Mouse (Mus musculus): Measurements from ENCODE around the gene Ptk7. TPM values are rescaled to one million over a fixed set of nuclear protein-coding genes. Genes with fewer than 3 reads are reported as not detected.

Ptk7 gene
- polyA plus RNA-seq, 1 experiment from 2014 or later = 32.5 TPM

GRCm38 (mm10) chr17:46618394-46618768 lies 10.9 kb downstream of the Ptk7 start:
- peaks cover 70% of the 10 kb centered on the region for H3K4me1 ChIP-seq
- no peak for ATAC-seq
- H3K9ac ChIP-seq = peak overlapping the region; percentile 55; the same call in 1 of the 2 replicates
- 0 out of 2 replicates have a peak overlapping the region, but pooled peaks have one; percentile 3 for H3K4me3 ChIP-seq
- 7% methylated on average over 6 of the region's 6 CpGs for WGBS
- H3K27ac ChIP-seq = peak overlapping the region; percentile 86
- H3K4me2 ChIP-seq = peak overlapping the region; percentile 46
- H3K27me3 ChIP-seq = no peaks in the 10 kb centered on the region
- no peaks in the 10 kb centered on the region for H3K9me3 ChIP-seq (replicated peaks)
- H3K36me3 ChIP-seq (ENCODE audit: poor library complexity, severe bottlenecking) = no peaks in the 10 kb centered on the region

GRCm38 (mm10) chr17:46617799-46618198 lies 11.5 kb downstream of the Ptk7 start:
- no peak for ATAC-seq
- 53% methylated on average over 12 of the region's 12 CpGs for WGBS
- peak overlapping the region; percentile 86; the same call in 1 of the 2 replicates for H3K27ac ChIP-seq
- 0 out of 2 replicates have a peak overlapping the region, but pooled peaks have one; percentile 3 for H3K4me3 ChIP-seq
- H3K9me3 ChIP-seq (replicated peaks) = no peaks in the 10 kb centered on the region
- H3K4me2 ChIP-seq = peak overlapping the region; percentile 46
- H3K9ac ChIP-seq = peak overlapping the region; percentile 55; the same call in 1 of the 2 replicates
- peaks cover 70% of the 10 kb centered on the region for H3K4me1 ChIP-seq
- no peaks in the 10 kb centered on the region for H3K36me3 ChIP-seq (ENCODE audit: poor library complexity, severe bottlenecking)
- H3K27me3 ChIP-seq = no peaks in the 10 kb centered on the region

DNA sequence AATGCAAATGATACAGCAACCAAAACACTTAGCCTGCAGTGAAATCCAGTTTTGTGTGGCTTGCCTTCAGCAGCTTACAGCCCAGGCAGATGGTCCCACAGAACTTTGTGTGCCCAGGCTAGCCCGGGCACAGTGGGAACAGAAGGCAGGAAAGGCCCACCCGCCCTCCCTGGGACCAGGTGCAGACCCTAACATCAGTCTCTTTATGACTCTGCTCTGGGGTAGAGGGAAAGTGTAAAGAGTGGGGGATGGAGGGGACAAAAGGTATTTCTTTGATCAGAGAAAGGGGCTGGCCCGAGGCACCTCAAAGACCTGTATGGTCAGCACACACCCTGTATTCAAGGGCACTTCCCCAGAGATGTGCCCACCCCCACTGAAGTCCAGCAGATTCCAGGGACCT lies 16.1 kb downstream of the Ptk7 start:
- Histone ChIP-seq H3K27me3 (no peaks in the 10 kb centered on the region), H3K9me3 (replicated peaks) (no peaks in the 10 kb centered on the region), H3K9ac (peak overlapping the region; percentile 21; the same call in 1 of the 2 replicates), H3K4me3 (no peak overlapping the region), H3K4me2 (no peak overlapping the region), H3K4me1 (peaks cover 49% of the 10 kb centered on the region), H3K36me3 (ENCODE audit: poor library complexity, severe bottlenecking) (no peaks in the 10 kb centered on the region; the same call in 1 of the 2 replicates), H3K27ac (peak overlapping the region; percentile 35)
- 31% methylated on average over 3 of the region's 3 CpGs for WGBS
- no peak for ATAC-seq

DNA sequence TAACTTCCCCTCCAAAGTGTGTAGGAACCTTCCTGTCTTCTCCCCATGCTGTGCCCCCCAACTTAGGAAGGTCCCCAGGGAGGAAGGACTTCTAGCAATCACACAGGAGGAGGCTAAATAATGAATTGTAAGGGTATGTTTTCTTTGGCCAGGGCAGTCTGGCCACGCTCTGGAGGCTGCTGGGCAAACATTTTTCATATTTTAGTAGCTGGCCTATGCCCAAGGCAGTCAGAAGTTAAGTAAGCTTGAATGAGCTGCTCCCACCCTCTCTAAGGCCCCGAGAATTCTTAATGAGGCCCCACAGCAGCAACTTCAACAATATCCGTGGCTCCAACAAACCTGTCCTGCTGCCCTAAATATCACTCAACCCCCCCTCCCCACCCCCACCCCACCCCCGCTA lies 16.5 kb downstream of the Ptk7 start:
- ATAC-seq = no peak
- 20% methylated on average over 4 of the region's 4 CpGs for WGBS
- Histone ChIP-seq H3K36me3 (ENCODE audit: poor library complexity, severe bottlenecking) (no peaks in the 10 kb centered on the region; the same call in 1 of the 2 replicates), H3K9ac (no peak overlapping the region), H3K4me2 (no peak overlapping the region), H3K9me3 (replicated peaks) (no peaks in the 10 kb centered on the region), H3K4me3 (no peak overlapping the region), H3K4me1 (peaks cover 49% of the 10 kb centered on the region), H3K27ac (peak overlapping the region; percentile 20; the same call in 1 of the 2 replicates), H3K27me3 (no peaks in the 10 kb centered on the region)

DNA sequence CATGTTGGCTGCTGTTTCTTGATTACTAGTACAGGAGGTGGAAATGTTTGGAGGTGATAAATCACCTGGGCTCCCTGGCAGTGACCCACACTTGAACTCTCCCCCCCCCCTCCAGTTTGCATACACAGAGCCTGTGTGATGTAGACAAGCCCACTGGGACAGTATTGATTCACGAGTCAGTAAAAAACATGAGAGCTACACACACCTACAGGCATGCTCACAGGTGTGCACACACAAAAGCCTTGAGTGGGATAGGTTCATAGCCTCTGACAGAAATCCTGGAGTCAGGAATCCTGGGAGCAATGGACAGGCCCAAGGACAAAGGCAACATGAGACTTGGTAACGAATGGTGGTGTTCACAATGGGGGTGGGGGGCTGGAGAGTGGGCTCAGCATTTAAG lies 17.1 kb downstream of the Ptk7 start:
- Histone ChIP-seq H3K4me1 (peaks cover 45% of the 10 kb centered on the region), H3K4me3 (no peak overlapping the region), H3K27me3 (no peaks in the 10 kb centered on the region), H3K9ac (no peak overlapping the region), H3K27ac (no peak overlapping the region), H3K4me2 (no peak overlapping the region), H3K36me3 (ENCODE audit: poor library complexity, severe bottlenecking) (no peaks in the 10 kb centered on the region; the same call in 1 of the 2 replicates), H3K9me3 (replicated peaks) (no peaks in the 10 kb centered on the region)
- ATAC-seq = no peak
- WGBS = 73% methylated on average over 2 of the region's 2 CpGs

- H3K27me3 ChIP-seq = no peaks in the 10 kb centered on the region
- no peak overlapping the region for H3K4me3 ChIP-seq
- no peak overlapping the region for H3K27ac ChIP-seq
- no peaks in the 10 kb centered on the region; the same call in 1 of the 2 replicates for H3K36me3 ChIP-seq (ENCODE audit: poor library complexity, severe bottlenecking)
- H3K4me2 ChIP-seq = no peak overlapping the region
- no peak overlapping the region for H3K9ac ChIP-seq
- WGBS = 95% methylated on average over 6 of the region's 6 CpGs
- peaks cover 43% of the 10 kb centered on the region for H3K4me1 ChIP-seq
- H3K9me3 ChIP-seq (replicated peaks) = no peaks in the 10 kb centered on the region
- no peak for ATAC-seq
Measured at GRCm38 (mm10) chr17:46611316-46611715, 18.0 kb downstream of the Ptk7 start.

GRCm38 (mm10) chr17:46609721-46610514 lies 19.4 kb downstream of the Ptk7 start:
- no peak overlapping the region for H3K4me3 ChIP-seq
- no peaks in the 10 kb centered on the region for H3K9me3 ChIP-seq (replicated peaks)
- no peaks in the 10 kb centered on the region; the same call in 1 of the 2 replicates for H3K36me3 ChIP-seq (ENCODE audit: poor library complexity, severe bottlenecking)
- no peaks in the 10 kb centered on the region for H3K27me3 ChIP-seq
- no peak overlapping the region for H3K4me2 ChIP-seq
- no peak overlapping the region for H3K9ac ChIP-seq
- WGBS = 57% methylated on average over 15 of the region's 15 CpGs
- H3K27ac ChIP-seq = no peak overlapping the region
- H3K4me1 ChIP-seq = peaks cover 52% of the 10 kb centered on the region
- ATAC-seq = no peak; the same call in 1 of the 2 replicates

DNA sequence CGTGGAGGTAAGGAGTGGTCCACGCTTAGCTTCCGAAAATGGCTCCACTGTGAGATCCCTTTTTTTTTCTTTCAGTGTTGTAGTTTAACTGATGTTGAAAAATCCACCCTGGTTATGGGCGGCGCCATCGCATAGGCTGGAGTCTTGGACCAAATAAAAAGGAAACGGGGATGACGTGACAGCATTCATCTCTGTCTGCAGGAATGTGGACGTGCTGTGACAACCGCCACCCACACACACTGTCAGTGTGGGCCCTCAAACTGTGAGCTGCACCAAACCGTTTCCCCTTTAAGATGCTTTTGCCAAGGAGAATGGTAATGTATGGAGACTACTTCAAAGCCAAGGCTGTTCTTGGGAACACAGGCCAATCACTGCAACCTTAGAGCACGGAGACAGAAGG lies 23.3 kb downstream of the Ptk7 start:
- no peaks in the 10 kb centered on the region; the same call in 1 of the 2 replicates for H3K36me3 ChIP-seq (ENCODE audit: poor library complexity, severe bottlenecking)
- no peak overlapping the region for H3K27ac ChIP-seq
- no peak for ATAC-seq
- peaks cover 37% of the 10 kb centered on the region for H3K4me1 ChIP-seq
- no peaks in the 10 kb centered on the region for H3K9me3 ChIP-seq (replicated peaks)
- no peak overlapping the region for H3K4me2 ChIP-seq
- no peak overlapping the region for H3K4me3 ChIP-seq
- no peak overlapping the region for H3K9ac ChIP-seq
- WGBS = 75% methylated on average over 12 of the region's 12 CpGs
- H3K27me3 ChIP-seq = no peaks in the 10 kb centered on the region

GRCm38 (mm10) chr17:46605126-46605525 lies 24.2 kb downstream of the Ptk7 start:
- Histone ChIP-seq H3K4me1 (peaks cover 34% of the 10 kb centered on the region), H3K27me3 (no peaks in the 10 kb centered on the region), H3K4me3 (no peak overlapping the region), H3K9me3 (replicated peaks) (no peaks in the 10 kb centered on the region), H3K27ac (peak overlapping the region; percentile 38), H3K9ac (no peak overlapping the region), H3K36me3 (ENCODE audit: poor library complexity, severe bottlenecking) (no peaks in the 10 kb centered on the region; the same call in 1 of the 2 replicates), H3K4me2 (no peak overlapping the region)
- ATAC-seq = no peak
- WGBS = 61% methylated on average over 5 of the region's 5 CpGs

- no peaks in the 10 kb centered on the region for H3K9me3 ChIP-seq (replicated peaks)
- ATAC-seq = no peak
- H3K9ac ChIP-seq = no peak overlapping the region
- no peaks in the 10 kb centered on the region for H3K27me3 ChIP-seq
- H3K4me3 ChIP-seq = no peak overlapping the region
- H3K27ac ChIP-seq = no peak overlapping the region
- H3K4me1 ChIP-seq = peaks cover 27% of the 10 kb centered on the region
- no peaks in the 10 kb centered on the region; the same call in 1 of the 2 replicates for H3K36me3 ChIP-seq (ENCODE audit: poor library complexity, severe bottlenecking)
- WGBS = 97% methylated on average over 4 of the region's 4 CpGs
- no peak overlapping the region for H3K4me2 ChIP-seq
Measured at GRCm38 (mm10) chr17:46603229-46603628, 26.1 kb downstream of the Ptk7 start.

DNA sequence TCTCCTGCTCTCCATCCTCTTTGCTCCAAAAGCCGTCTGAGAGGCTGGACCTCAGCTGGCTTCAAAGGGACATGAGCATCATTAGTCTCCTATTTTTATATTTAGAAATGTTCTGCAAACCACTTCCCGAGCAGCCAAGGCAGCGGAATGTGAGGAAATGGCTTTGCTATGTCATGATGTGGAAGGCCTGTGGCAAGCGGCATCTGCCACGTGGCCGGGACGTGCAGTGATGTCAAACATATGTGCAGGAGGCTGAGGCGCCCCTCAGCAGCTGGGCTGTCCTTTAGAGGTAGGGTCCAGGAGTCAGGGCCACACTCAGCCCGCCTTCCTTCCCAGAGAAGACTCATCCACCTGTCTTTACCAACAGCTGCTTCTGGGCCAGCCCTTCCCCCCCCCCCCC lies 27.1 kb downstream of the Ptk7 start:
- H3K27me3 ChIP-seq = no peaks in the 10 kb centered on the region
- WGBS = 87% methylated on average over 9 of the region's 9 CpGs
- no peak for ATAC-seq
- H3K4me1 ChIP-seq = peaks cover 19% of the 10 kb centered on the region
- no peaks in the 10 kb centered on the region for H3K9me3 ChIP-seq (replicated peaks)
- no peak overlapping the region for H3K4me3 ChIP-seq
- H3K4me2 ChIP-seq = no peak overlapping the region
- no peak overlapping the region for H3K27ac ChIP-seq
- H3K9ac ChIP-seq = no peak overlapping the region
- H3K36me3 ChIP-seq (ENCODE audit: poor library complexity, severe bottlenecking) = peaks cover under 1% of the 10 kb centered on the region; the same call in 1 of the 2 replicates

DNA sequence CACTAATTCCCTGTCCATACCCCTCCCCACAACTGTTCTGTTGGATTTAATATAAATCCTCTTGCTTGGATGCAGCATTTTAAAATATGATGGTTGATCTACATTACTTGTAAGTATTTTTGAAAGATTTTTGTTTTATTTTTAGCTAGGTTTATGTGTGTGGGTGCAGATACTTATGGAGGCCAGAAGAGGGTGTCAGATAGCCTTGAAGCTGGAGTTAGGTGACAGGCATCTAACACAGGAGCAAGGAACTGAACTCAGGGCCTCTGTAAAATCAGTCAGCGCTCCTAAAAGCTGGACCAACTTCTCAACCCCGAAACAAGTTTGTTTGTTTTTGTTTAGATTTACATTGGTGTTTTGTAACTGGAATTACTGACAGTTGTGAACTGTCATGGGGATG lies 28.7 kb downstream of the Ptk7 start:
- 95% methylated on average over 2 of the region's 2 CpGs for WGBS

More for the DNA sequence above, 28.7 kb downstream of the Ptk7 start:
- no peak overlapping the region for H3K4me3 ChIP-seq
- H3K9ac ChIP-seq = no peak overlapping the region
- no peaks in the 10 kb centered on the region for H3K27me3 ChIP-seq
- peaks cover 7% of the 10 kb centered on the region; the same call in 1 of the 2 replicates for H3K36me3 ChIP-seq (ENCODE audit: poor library complexity, severe bottlenecking)
- H3K9me3 ChIP-seq (replicated peaks) = no peaks in the 10 kb centered on the region
- no peak overlapping the region for H3K4me2 ChIP-seq
- peaks cover 16% of the 10 kb centered on the region for H3K4me1 ChIP-seq
- H3K27ac ChIP-seq = no peak overlapping the region
- ATAC-seq = no peak
